Mouse (Mus musculus): Measurements from ENCODE around the gene Lingo2. TPM values are rescaled to one million over a fixed set of nuclear protein-coding genes. Genes with fewer than 3 reads are reported as not detected.
"Not testable (repeated sequence)": the region's sequence is repeated elsewhere in the genome, so short reads cannot be mapped to it uniquely, and the experiment has no call there.

Lingo2 gene
- polyA plus RNA-seq, 1 experiment: 0.12 TPM

DNA sequence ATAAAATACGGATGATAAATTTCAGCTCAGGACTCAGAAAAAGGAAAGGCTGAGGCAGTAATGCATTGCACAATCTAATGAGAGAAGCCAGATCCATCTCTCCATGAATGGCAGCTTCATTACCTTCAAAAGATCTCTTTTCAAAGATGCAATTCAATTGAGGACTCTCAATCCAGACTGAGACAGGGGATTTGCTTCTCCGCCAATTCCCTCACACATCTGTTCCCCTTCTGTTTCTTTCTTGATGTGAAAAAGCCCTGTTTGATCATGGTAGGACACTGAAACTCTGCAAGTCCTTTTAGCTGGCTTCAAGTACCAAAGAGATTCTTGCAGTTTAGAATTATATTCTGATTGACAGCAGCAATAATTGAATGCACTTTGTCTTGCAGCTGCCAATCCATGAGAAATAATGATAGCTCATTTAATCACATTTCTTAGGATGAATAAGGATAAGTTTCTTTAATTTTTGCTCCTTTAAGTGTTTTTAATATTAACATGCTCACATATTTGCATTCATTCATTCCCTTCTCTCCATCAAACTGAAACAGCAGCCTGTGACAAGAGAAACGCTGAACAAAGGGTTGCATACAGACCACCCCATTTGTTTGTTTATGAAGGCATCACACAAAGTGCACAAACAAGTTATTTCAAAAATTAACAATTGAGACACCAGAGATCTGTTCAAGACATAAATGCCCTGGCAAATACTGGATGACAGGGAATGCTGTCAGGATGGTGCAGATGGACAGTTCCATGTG, 870.3 kb downstream of the Lingo2 start:
- Histone ChIP-seq H3K36me3 (ENCODE audit: control insufficient read depth, insufficient read depth, low read length) (no peaks in the 10 kb centered on the region), H3K27ac (ENCODE audit: control insufficient read depth, insufficient read depth, low read depth, low read length) (no peak overlapping the region), H3K4me1 (ENCODE audit: control insufficient read depth, insufficient read depth, low read length) (no peaks in the 10 kb centered on the region), H3K4me3 (ENCODE audit: control insufficient read depth, low read depth, low read length) (no peak overlapping the region), H3K27me3 (ENCODE audit: control insufficient read depth, insufficient read depth, low read length) (no peaks in the 10 kb centered on the region)
- TF ChIP-seq CTCF (IDR thresholded peaks at IDR 0.05; ENCODE audit: control insufficient read depth, insufficient read depth, insufficient replicate concordance, low read depth, low read length): no peak

- no peaks in the 10 kb centered on the region for H3K36me3 ChIP-seq (ENCODE audit: control insufficient read depth, insufficient read depth, low read length)
- no peaks in the 10 kb centered on the region for H3K27me3 ChIP-seq (ENCODE audit: control insufficient read depth, insufficient read depth, low read length)
- no peak for TF ChIP-seq CTCF (IDR thresholded peaks at IDR 0.05; ENCODE audit: control insufficient read depth, insufficient read depth, insufficient replicate concordance, low read depth, low read length)
- TF ChIP-seq POLR2A (IDR thresholded peaks at IDR 0.05; ENCODE audit: control insufficient read depth, low read depth, low read length): no peak
- no peaks in the 10 kb centered on the region for H3K4me1 ChIP-seq (ENCODE audit: control insufficient read depth, insufficient read depth, low read length)
- H3K4me3 ChIP-seq (ENCODE audit: control insufficient read depth, low read depth, low read length): no peak overlapping the region
- no peak overlapping the region for H3K27ac ChIP-seq (ENCODE audit: control insufficient read depth, insufficient read depth, low read depth, low read length)
Observed at GRCm38 (mm10) chr4:36078910-36079525, 872.5 kb downstream of the Lingo2 start.

- H3K4me3 ChIP-seq (ENCODE audit: control insufficient read depth, low read depth, low read length); H3K4me1 ChIP-seq (ENCODE audit: control insufficient read depth, insufficient read depth, low read length); H3K36me3 ChIP-seq (ENCODE audit: control insufficient read depth, insufficient read depth, low read length); H3K27me3 ChIP-seq (ENCODE audit: control insufficient read depth, insufficient read depth, low read length); H3K27ac ChIP-seq (ENCODE audit: control insufficient read depth, insufficient read depth, low read depth, low read length): not testable (repeated sequence)
Observed at GRCm38 (mm10) chr4:36064701-36065100, 886.8 kb downstream of the Lingo2 start.

GRCm38 (mm10) chr4:36052791-36053376, 898.7 kb downstream of the Lingo2 start:
- TF ChIP-seq CTCF (IDR thresholded peaks at IDR 0.05; ENCODE audit: control insufficient read depth, insufficient read depth, insufficient replicate concordance, low read depth, low read length) (no peak), POLR2A (IDR thresholded peaks at IDR 0.05; ENCODE audit: control insufficient read depth, low read depth, low read length) (no peak)
- Histone ChIP-seq H3K4me1 (ENCODE audit: control insufficient read depth, insufficient read depth, low read length) (no peaks in the 10 kb centered on the region), H3K4me3 (ENCODE audit: control insufficient read depth, low read depth, low read length) (no peak overlapping the region), H3K36me3 (ENCODE audit: control insufficient read depth, insufficient read depth, low read length) (no peaks in the 10 kb centered on the region), H3K27me3 (ENCODE audit: control insufficient read depth, insufficient read depth, low read length) (no peaks in the 10 kb centered on the region), H3K27ac (ENCODE audit: control insufficient read depth, insufficient read depth, low read depth, low read length) (no peak overlapping the region)

DNA sequence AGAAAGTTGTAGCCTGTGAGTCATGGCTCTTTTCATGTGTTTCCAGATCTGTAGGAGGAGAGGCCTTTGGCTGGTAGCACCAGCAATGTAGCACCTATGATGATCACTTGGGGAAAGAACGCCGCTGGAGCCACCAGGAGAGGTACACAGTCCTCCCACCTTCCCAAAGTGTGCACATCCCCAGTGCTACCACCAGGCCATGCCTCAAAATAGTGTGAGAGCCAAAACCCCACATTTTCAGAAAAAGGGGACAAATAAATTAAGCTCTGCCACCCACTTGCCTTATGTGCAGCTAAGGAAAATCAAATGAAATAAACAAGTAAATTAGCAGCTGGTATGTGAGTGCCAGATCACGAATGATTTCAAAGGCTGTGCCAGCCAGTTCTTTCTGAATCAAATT, 911.2 kb downstream of the Lingo2 start:
- Histone ChIP-seq H3K4me3 (ENCODE audit: control insufficient read depth, low read depth, low read length) (no peak overlapping the region), H3K36me3 (ENCODE audit: control insufficient read depth, insufficient read depth, low read length) (no peaks in the 10 kb centered on the region), H3K4me1 (ENCODE audit: control insufficient read depth, insufficient read depth, low read length) (no peaks in the 10 kb centered on the region), H3K27me3 (ENCODE audit: control insufficient read depth, insufficient read depth, low read length) (no peaks in the 10 kb centered on the region), H3K27ac (ENCODE audit: control insufficient read depth, insufficient read depth, low read depth, low read length) (no peak overlapping the region)
- TF ChIP-seq POLR2A (IDR thresholded peaks at IDR 0.05; ENCODE audit: control insufficient read depth, low read depth, low read length) (no peak), CTCF (IDR thresholded peaks at IDR 0.05; ENCODE audit: control insufficient read depth, insufficient read depth, insufficient replicate concordance, low read depth, low read length) (no peak)

DNA sequence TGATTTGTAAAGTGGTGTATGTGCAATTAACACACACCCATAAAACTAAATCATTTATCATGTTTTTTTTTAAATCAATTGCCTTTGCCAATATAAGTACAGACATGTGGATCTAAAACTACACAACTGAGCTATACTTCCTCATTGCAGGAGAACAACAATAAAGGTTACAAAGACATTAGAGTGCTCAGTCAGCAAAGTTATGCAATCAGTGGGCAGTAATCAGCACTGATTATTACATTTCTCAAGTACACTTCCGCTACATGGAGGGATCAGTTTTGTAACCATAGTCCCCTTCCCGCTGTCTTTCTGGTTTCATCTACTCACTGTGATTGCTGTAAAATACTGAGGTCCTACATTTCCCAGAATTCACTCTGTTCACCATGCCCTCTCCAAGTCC, 912.8 kb downstream of the Lingo2 start:
- Histone ChIP-seq H3K27me3 (ENCODE audit: control insufficient read depth, insufficient read depth, low read length) (no peaks in the 10 kb centered on the region), H3K4me3 (ENCODE audit: control insufficient read depth, low read depth, low read length) (no peak overlapping the region), H3K36me3 (ENCODE audit: control insufficient read depth, insufficient read depth, low read length) (no peaks in the 10 kb centered on the region), H3K4me1 (ENCODE audit: control insufficient read depth, insufficient read depth, low read length) (no peaks in the 10 kb centered on the region), H3K27ac (ENCODE audit: control insufficient read depth, insufficient read depth, low read depth, low read length) (no peak overlapping the region)
- TF ChIP-seq CTCF (IDR thresholded peaks at IDR 0.05; ENCODE audit: control insufficient read depth, insufficient read depth, insufficient replicate concordance, low read depth, low read length): no peak
- TF ChIP-seq POLR2A (IDR thresholded peaks at IDR 0.05; ENCODE audit: control insufficient read depth, low read depth, low read length): no peak

- H3K27me3 ChIP-seq (ENCODE audit: control insufficient read depth, insufficient read depth, low read length): no peaks in the 10 kb centered on the region
- no peaks in the 10 kb centered on the region for H3K4me1 ChIP-seq (ENCODE audit: control insufficient read depth, insufficient read depth, low read length)
- no peak overlapping the region for H3K27ac ChIP-seq (ENCODE audit: control insufficient read depth, insufficient read depth, low read depth, low read length)
- no peaks in the 10 kb centered on the region for H3K36me3 ChIP-seq (ENCODE audit: control insufficient read depth, insufficient read depth, low read length)
- TF ChIP-seq CTCF (IDR thresholded peaks at IDR 0.05; ENCODE audit: control insufficient read depth, insufficient read depth, insufficient replicate concordance, low read depth, low read length): no peak
- no peak for TF ChIP-seq POLR2A (IDR thresholded peaks at IDR 0.05; ENCODE audit: control insufficient read depth, low read depth, low read length)
- no peak overlapping the region for H3K4me3 ChIP-seq (ENCODE audit: control insufficient read depth, low read depth, low read length)
Observed at GRCm38 (mm10) chr4:36032039-36032438, 919.5 kb downstream of the Lingo2 start.
